Mouse (Mus musculus) liver, embryonic 15.5 days (tissue): Measurements from ENCODE around the gene Oas1e. TPM values are rescaled to one million over a fixed set of nuclear protein-coding genes. Genes with fewer than 3 reads are reported as not detected.
"Not testable (repeated sequence)": the region's sequence is repeated elsewhere in the genome, so short reads cannot be mapped to it uniquely, and the experiment has no call there.

Source experiments
- ATAC-seq: fragments of 200-750 bp; cut with Nextera tagmentation; 2 replicates; pipeline ENCODE4 v1.8.0; 2017; ENCODE audit warnings: moderate number of reproducible peaks, mild to moderate bottlenecking, moderate library complexity; ENCODE audit not compliant: insufficient read depth
- H3K27ac ChIP-seq: fragments of 300-500 bp; sonication (generic); replicated peaks from 2 replicates; pipeline ENCODE4 v1.5.1; 2015; ENCODE audit warnings: mild to moderate bottlenecking, inconsistent platforms
- H3K27me3 ChIP-seq: fragments of 300-500 bp; sonication (generic); 2 replicates; pipeline ENCODE4 v1.6.1; 2015; ENCODE audit warnings: mild to moderate bottlenecking, inconsistent platforms
- H3K36me3 ChIP-seq: fragments of 300-500 bp; sonication (generic); replicated peaks from 2 replicates; pipeline ENCODE4 v1.6.1; 2015; ENCODE audit warnings: moderate library complexity, mild to moderate bottlenecking, inconsistent platforms
- H3K4me1 ChIP-seq: fragments of 300-500 bp; sonication (generic); replicated peaks from 2 replicates; pipeline ENCODE4 v1.6.1; 2015; ENCODE audit warnings: inconsistent platforms
- H3K4me2 ChIP-seq: fragments of 300-500 bp; sonication (generic); 2 replicates; pipeline ENCODE4 v1.6.1; 2015; ENCODE audit warnings: moderate library complexity, mild to moderate bottlenecking, inconsistent platforms
- H3K4me3 ChIP-seq: fragments of 300-500 bp; sonication (generic); replicated peaks from 2 replicates; pipeline ENCODE4 v1.5.1; 2015; ENCODE audit warnings: mild to moderate bottlenecking, inconsistent platforms
- H3K9ac ChIP-seq: fragments of 300-500 bp; sonication (generic); 2 replicates; pipeline ENCODE4 v1.6.1; 2015; ENCODE audit warnings: moderate library complexity, mild to moderate bottlenecking, inconsistent platforms
- H3K9me3 ChIP-seq: fragments of 300-500 bp; sonication (generic); replicated peaks from 2 replicates; pipeline ENCODE4 v1.6.1; 2016; ENCODE audit warnings: inconsistent platforms
- WGBS: fragments of 180-500 bp; shearing (Covaris S2); methylation state at CpG from one replicate; pipeline ENCODE4 v1.1.7; 2015; ENCODE audit warnings: mixed read lengths; ENCODE audit not compliant: insufficient replicate concordance; 5-methylcytosine and 5-hydroxymethylcytosine counted together
- polyA plus RNA-seq: library from polyadenylated mRNA; unstranded; fragments of >200 nt; fragmentation: Nextera tagmentation; extraction: Ambion mirVana; gene quantifications from 2 replicates; pipeline ENCODE4 v1.2.1, GENCODE M21; 2015

Gene Oas1e
- polyA plus RNA-seq = not detected in 2 replicates

DNA sequence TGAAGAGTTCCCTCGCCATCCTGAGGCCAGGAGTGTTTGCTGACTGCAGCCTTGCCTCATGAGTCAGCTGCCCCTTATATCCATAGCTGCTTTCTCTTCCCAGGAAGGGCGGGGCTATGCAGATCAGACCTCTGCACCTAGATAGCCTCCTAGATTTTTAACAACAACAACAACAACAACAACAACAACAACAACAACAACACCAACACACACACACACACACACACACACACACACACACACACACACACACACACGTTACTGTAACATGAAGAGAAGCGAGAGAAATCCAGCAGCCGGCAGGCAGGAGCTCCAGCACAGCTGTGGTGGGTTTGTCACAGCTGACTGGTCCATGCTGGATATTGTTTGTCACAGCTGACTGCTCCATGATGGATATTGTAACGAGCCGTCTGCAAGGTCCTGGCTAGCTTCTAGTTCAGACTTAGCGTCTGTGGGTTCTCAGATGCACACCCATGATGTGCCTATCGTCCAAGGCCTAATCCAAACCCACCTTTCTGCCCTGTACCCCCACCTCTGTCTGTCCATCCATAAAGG, at the start of gene Oas1e:
TSS of gene Oas1e (minus strand) at position 51 of the 555 bp plus-strand sequence.
- H3K27ac ChIP-seq, H3K4me2 ChIP-seq, H3K4me3 ChIP-seq, H3K9me3 ChIP-seq, H3K36me3 ChIP-seq, H3K9ac ChIP-seq, ATAC-seq, H3K27me3 ChIP-seq, H3K4me1 ChIP-seq: not testable (repeated sequence)
- WGBS = 62% methylated on average over 9 of the region's 9 CpGs

DNA sequence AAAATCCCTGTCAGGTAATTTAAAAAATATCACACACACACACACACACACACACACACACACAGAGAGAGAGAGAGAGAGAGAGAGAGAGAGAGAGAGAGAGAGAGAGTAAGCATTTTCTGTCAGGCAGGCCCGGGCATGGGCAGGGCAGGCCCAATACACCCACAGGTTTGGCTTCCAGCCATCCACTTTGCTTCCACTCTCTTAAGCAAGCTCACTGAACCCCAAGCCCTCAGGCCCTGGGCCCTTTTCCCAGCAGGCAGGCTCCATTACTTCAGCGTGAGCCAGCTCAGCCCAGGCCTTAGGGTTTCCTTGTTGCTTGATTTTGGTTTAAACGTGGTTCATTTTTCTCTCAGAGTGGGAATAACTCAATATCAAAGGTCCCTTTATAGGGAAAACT, 49.4 kb upstream of the Oas1e start:
- no peak for ATAC-seq
- H3K27ac ChIP-seq = no peak overlapping the region
- WGBS = 59% methylated on average over 3 of the region's 3 CpGs

DNA sequence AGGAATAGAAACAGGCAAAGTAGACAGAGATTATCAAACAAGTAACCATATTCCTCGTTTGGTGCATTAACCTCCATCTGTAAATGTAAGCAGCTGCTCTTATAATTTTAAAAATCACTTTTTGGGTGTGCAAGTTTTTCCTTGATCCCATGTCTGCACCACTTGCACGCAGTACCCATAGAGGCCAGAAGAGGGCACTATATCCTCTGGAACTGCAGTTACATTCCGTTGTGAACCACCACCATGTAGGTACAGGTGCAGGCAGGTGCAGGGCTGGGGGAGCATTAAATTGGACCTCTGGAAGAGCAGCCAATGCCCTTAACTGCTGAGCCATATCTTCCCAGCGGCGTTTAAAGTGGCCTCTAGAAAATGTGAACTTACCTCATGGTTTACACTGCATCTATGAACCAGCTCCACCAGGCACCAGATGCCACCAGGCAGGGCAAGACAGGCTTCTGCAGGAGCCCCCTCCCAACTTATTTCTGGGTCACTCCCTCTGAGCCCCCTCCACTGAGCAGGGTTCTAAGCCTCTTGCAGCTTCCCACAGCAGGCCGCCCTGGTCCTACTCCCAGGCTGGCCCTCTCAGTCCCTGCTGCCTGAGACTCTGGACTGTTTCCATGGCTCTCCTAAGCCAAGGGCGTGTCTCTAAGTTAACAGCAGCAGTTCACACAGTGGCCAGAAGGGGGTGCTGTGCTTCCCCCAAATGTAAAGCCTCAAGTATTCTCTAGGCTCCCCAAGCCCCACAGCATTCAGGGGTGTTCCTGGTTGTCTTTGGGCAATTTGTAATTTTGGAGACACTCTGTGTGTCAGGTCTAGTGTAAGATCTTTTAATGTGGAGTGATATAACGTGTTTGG, 41.6 kb upstream of the Oas1e start:
- Histone ChIP-seq H3K4me1 (no peaks in the 10 kb centered on the region), H3K4me2 (no peak overlapping the region), H3K36me3 (no peaks in the 10 kb centered on the region), H3K4me3 (no peak overlapping the region), H3K27ac (no peak overlapping the region), H3K9me3 (no peaks in the 10 kb centered on the region), H3K9ac (no peak overlapping the region), H3K27me3 (peaks cover 22% of the 10 kb centered on the region)
- WGBS = 4% methylated on average over 8 of the region's 8 CpGs
- ATAC-seq = no peak

More for the DNA sequence above, 49.4 kb upstream of the Oas1e start:
- Histone ChIP-seq H3K9ac (no peak overlapping the region), H3K4me3 (no peak overlapping the region), H3K36me3 (no peaks in the 10 kb centered on the region), H3K27me3 (no peaks in the 10 kb centered on the region), H3K4me2 (no peak overlapping the region), H3K9me3 (no peaks in the 10 kb centered on the region), H3K4me1 (no peaks in the 10 kb centered on the region)

DNA sequence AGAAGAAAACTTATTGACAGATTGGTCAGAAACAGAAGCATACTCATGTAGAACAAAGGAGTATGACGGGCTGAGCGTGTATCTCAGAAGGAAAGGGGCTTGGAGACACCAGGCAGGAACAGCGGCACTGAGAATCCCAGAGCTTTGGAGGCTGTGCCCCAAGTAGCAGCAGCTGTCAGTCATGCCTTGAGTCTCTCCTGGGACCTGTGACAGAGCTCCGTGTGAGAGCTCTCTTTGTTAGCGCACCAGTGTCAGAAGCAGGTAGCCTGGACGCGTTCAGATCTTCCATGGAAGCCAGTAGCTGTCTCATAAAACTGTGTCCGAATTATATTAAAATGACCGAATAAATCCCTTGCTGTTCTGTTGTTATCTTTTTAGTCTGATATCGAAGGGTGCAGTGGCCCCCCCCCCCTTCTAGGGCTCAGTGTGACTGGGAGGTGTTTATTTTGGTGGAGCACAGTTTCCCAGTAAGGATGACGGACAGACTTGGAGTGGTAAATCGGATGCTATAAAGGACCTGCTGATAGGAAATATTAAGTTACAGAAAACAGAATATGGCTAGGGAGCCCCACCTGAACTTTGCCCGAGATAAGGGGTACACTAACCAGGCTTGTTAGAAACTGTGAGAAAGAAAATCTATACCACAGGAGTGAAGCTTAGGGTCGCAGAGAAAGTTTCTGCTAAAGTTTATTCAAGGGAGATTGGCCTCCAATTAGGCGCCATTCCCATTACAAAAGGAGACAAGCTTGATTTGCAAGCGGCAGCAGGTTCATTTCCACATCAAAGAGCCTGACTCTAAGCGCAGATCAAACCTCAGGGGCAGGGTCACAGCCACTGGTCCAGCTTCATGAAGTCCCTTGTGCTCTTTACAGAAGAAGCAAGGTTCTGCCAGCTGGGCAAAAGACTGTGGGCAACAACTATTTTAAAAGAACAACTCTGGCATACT, 38.3 kb upstream of the Oas1e start:
- 10% methylated on average over 17 of the region's 17 CpGs for WGBS
- H3K4me1 ChIP-seq = no peaks in the 10 kb centered on the region
- H3K4me2 ChIP-seq = no peak overlapping the region
- H3K9ac ChIP-seq = no peak overlapping the region
- peaks cover 22% of the 10 kb centered on the region for H3K27me3 ChIP-seq
- no peak for ATAC-seq
- H3K4me3 ChIP-seq = no peak overlapping the region
- H3K9me3 ChIP-seq = no peaks in the 10 kb centered on the region
- no peaks in the 10 kb centered on the region for H3K36me3 ChIP-seq
- H3K27ac ChIP-seq = no peak overlapping the region

DNA sequence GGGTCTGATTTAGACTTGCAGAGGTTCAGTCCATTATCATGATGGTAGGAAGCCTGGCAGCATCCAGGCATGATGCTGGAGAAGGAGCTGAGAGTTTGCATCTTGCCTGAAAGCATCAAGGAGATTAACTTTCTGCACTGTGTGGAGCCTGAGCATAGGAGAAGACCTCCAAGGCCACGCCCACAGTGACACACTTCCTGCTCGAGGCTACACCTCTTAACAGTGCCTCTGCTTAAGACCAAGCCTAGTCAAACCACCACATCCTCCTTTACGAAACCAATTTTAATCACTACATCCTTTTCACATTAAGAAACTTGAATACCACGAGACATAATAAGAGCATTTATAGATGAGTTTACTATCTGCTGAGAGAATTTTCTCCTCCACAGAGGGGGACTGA, 35.7 kb upstream of the Oas1e start:
- H3K9me3 ChIP-seq = no peaks in the 10 kb centered on the region
- H3K4me2 ChIP-seq = no peak overlapping the region
- WGBS = 47% methylated on average over 4 of the region's 4 CpGs

DNA sequence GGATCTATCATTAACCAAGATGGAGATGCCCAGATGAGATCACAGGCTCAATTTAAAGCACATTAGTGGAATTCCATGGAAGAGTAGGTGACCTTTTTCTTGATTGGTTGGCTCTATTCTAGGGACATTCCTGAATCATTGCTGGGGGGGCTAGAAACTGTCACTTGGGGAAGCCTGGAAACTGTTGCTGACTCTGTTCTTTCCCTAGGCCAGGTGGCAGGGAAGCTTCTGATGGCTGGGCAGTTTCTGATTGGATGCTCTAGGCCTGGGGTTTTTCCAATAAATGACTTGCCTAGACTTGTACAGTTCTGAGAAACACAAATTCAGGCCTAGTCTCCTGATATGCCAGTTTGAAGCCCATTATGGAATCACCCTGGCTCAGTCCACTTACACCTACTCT, 23.7 kb upstream of the Oas1e start:
- Histone ChIP-seq H3K36me3 (no peaks in the 10 kb centered on the region), H3K27ac (no peak overlapping the region), H3K27me3 (no peaks in the 10 kb centered on the region), H3K9me3 (no peaks in the 10 kb centered on the region), H3K9ac (no peak overlapping the region), H3K4me2 (no peak overlapping the region), H3K4me1 (no peaks in the 10 kb centered on the region), H3K4me3 (no peak overlapping the region)
- ATAC-seq = no peak

More for the DNA sequence above, 35.7 kb upstream of the Oas1e start:
- Histone ChIP-seq H3K4me3 (no peak overlapping the region), H3K9ac (no peak overlapping the region), H3K36me3 (no peaks in the 10 kb centered on the region), H3K27ac (no peak overlapping the region), H3K27me3 (peaks cover 18% of the 10 kb centered on the region), H3K4me1 (no peaks in the 10 kb centered on the region)
- ATAC-seq = no peak

DNA sequence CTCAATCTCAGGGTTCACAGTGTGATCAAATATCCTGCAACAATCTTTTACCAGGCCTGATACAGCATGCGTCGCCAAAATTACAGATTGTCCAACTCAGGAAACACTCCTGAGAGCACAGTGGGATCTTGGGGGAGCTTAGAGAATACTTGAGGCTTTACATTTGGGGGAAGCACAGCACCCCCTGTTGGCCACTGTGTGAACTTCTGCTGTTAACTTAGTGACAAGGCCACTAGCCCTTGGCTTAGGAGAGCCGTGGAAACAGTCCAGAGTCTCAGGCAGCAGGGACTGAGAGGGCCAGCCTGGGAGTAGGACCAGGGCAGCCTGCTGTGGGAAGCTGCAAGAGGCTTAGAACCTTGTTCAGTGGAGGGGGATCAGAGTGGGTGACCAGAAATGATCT, 20.6 kb upstream of the Oas1e start:
- 59% methylated on average over 3 of the region's 3 CpGs for WGBS
- no peaks in the 10 kb centered on the region for H3K36me3 ChIP-seq
- no peaks in the 10 kb centered on the region for H3K27me3 ChIP-seq
- ATAC-seq = no peak
- H3K9ac ChIP-seq = no peak overlapping the region
- no peak overlapping the region for H3K4me3 ChIP-seq
- no peak overlapping the region for H3K27ac ChIP-seq
- no peaks in the 10 kb centered on the region for H3K9me3 ChIP-seq
- peaks cover 16% of the 10 kb centered on the region for H3K4me1 ChIP-seq
- H3K4me2 ChIP-seq = no peak overlapping the region

DNA sequence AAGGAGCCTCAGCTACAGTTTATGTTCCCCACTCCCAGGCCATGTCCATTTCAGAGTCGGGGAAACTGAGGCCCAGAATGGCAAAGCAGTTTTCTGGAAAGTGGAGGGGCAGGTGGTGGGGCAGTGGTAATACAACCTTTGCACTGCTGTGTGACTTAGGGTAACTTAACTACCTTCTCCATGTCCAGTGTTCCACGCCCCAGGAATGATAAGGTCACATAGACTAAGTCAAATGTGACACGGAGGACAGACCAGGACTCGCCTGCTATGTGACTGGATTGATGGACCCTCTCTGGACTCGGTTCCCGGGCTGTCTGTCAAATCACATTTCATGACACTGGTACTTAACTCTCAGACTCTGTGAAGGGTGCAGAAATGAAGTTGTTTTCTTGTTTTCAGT, 17.7 kb upstream of the Oas1e start:
- H3K27ac ChIP-seq = 0 out of 2 replicates have a peak overlapping the region, but pooled peaks have one; percentile 19
- no peaks in the 10 kb centered on the region for H3K27me3 ChIP-seq
- peaks cover 22% of the 10 kb centered on the region for H3K4me1 ChIP-seq
- H3K9me3 ChIP-seq = no peaks in the 10 kb centered on the region
- H3K36me3 ChIP-seq = no peaks in the 10 kb centered on the region
- H3K4me2 ChIP-seq = peak overlapping the region; percentile 75
- peak; percentile 46; the same call in 1 of the 2 replicates for ATAC-seq
- peak overlapping the region; percentile 65 for H3K9ac ChIP-seq
- H3K4me3 ChIP-seq = peak overlapping the region; percentile 72
- 52% methylated on average over 6 of the region's 6 CpGs for WGBS

DNA sequence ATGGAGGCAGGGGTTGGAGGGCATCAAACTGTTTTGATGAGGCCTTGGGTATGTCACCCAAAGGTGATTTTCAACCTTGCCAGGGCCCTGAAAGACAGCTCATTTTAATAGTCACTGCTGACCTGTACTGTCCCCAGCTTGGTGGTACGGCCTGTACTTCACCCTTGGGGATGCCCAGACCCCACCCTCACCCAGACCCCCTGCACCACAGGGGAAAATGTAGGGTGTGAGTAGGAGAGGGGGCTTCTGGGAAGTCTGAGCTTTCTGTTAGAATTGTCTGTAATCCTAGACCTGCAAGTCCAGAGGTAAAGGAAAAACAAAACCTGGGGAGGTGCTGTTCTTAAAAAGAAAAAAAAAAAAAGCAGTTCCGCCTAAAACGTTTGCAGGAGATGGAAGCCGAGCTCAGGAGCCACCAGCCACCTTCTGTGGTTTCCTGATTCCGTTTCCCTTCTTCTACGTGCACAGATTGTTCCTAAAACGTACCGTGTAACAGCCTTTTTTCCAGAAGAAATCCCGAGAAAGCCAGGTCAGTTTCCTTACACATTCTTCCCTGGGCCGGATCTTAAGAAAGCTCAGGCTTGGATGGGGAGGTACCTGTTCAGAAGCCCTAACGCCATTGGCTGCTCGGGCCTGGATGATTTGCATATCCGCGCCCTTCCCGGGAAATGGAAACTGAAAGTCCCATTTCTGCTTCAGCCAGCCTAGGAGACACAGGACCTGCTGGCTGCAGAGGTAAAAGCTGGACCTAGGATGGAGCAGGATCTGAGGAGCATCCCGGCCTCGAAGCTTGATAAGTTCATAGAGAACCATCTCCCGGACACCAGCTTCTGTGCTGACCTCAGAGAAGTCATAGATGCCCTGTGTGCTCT, 16.9 kb upstream of the Oas1e start, which contains the start of gene Oas1c:
TSS of gene Oas1c (minus strand) at position 564 of the 869 bp plus-strand sequence.
- H3K4me2 ChIP-seq = peak within 1 kb of the TSS; percentile 75
- no peaks in the 10 kb centered on the region for H3K9me3 ChIP-seq
- H3K36me3 ChIP-seq = no peaks in the 10 kb centered on the region
- peak; percentile 85 for ATAC-seq
- H3K27ac ChIP-seq = 0 out of 2 replicates have a peak within 1 kb of the TSS, but pooled peaks have one; percentile 19
- peak within 1 kb of the TSS; percentile 65 for H3K9ac ChIP-seq
- H3K4me1 ChIP-seq = peaks cover 22% of the 10 kb centered on the region
- peak within 1 kb of the TSS; percentile 72 for H3K4me3 ChIP-seq
- WGBS = 3% methylated on average over 18 of the region's 18 CpGs
- H3K27me3 ChIP-seq = no peaks in the 10 kb centered on the region

DNA sequence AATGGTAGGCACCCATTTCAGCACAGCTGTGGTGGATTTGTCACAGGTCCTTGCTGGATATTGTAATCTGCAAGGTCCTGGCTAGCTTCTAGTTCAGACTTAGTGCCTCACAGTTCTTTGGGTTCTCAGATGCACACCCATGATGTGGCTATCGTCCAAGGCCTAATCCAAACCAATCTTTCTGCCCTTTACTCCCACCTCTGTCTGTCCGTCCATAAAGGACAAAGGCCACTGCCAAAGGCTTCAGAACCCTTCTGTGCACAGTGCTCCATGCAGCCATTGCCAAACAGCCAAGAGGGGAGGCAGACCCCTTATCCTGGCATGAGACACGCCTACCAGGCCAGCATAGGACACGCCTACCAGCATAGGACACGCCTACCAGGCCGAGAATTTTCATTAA, 13.8 kb upstream of the Oas1e start:
- no peak for ATAC-seq
- Histone ChIP-seq H3K27me3 (no peaks in the 10 kb centered on the region), H3K9me3 (no peaks in the 10 kb centered on the region), H3K27ac (no peak overlapping the region), H3K9ac (no peak overlapping the region; the same call in 1 of the 2 replicates), H3K4me3 (no peak overlapping the region), H3K36me3 (no peaks in the 10 kb centered on the region), H3K4me2 (no peak overlapping the region), H3K4me1 (peaks cover 22% of the 10 kb centered on the region)
- WGBS = 26% methylated on average over 6 of the region's 6 CpGs
